10 mouse cellular contexts compared by ENCODE assay signal in genomic region chr7:87566476-87566875, GRCm38 (mm10). TPM values are rescaled to one million over a fixed set of nuclear protein-coding genes. Genes with fewer than 3 reads are reported as not detected.
DNase-seq lines count a peak whose midpoint lies in the region; ATAC-seq lines count a peak whose summit lies in the region.
"Had no signal": no experiment of that assay in that cellular context is flagged by ENCODE, and none has a peak within 500 bp of the region (broad histone marks: within the 10 kb centered on the region; RNA-seq: fewer than 3 reads in every experiment).

No protein-coding gene starts in this region.

- no peaks in the 10 kb centered on the region for H3K27me3 ChIP-seq in hindbrain, embryonic 14.5 days (ENCODE audit: control insufficient read depth, insufficient read depth, low read length)
- no peaks in the 10 kb centered on the region for H3K27me3 ChIP-seq in hindbrain, embryonic 16.5 days (replicated peaks; ENCODE audit: control insufficient read depth, insufficient read depth, low read length)
- H3K27me3 ChIP-seq in neural tube, embryonic 11.5 days (ENCODE audit: control insufficient read depth, insufficient read depth, low read length) = no peaks in the 10 kb centered on the region
- H3K27me3 ChIP-seq in neural tube, embryonic 15.5 days (replicated peaks) = no peaks in the 10 kb centered on the region
- no peaks in the 10 kb centered on the region for H3K27me3 ChIP-seq in splenic B cell, adult 2 months (ENCODE audit: control insufficient read depth, insufficient read depth, low read length, poor library complexity, severe bottlenecking)
- H3K27me3 ChIP-seq: limb, embryonic 13.5 days had no signal

- no peak overlapping the region for H3K27ac ChIP-seq in hindbrain, embryonic 14.5 days
- no peak overlapping the region for H3K27ac ChIP-seq in hindbrain, embryonic 16.5 days (ENCODE audit: low read depth, low read length)
- no peak overlapping the region for H3K27ac ChIP-seq in neural tube, embryonic 11.5 days (ENCODE audit: low read depth, low read length)
- H3K27ac ChIP-seq in neural tube, embryonic 15.5 days (replicated peaks) = no peak overlapping the region
- H3K27ac ChIP-seq: limb, embryonic 13.5 days had no signal

- H3K4me2 ChIP-seq in hindbrain, embryonic 14.5 days (replicated peaks) = no peak overlapping the region
- no peak overlapping the region for H3K4me2 ChIP-seq in hindbrain, embryonic 16.5 days (ENCODE audit: low read length)
- no peak overlapping the region for H3K4me2 ChIP-seq in neural tube, embryonic 11.5 days (ENCODE audit: low read depth)
- no peak overlapping the region for H3K4me2 ChIP-seq in neural tube, embryonic 15.5 days
- H3K4me2 ChIP-seq: limb, embryonic 13.5 days had no signal

- no peaks in the 10 kb centered on the region for H3K36me3 ChIP-seq in hindbrain, embryonic 14.5 days (replicated peaks; ENCODE audit: control insufficient read depth, insufficient read depth)
- H3K36me3 ChIP-seq in hindbrain, embryonic 16.5 days (ENCODE audit: control insufficient read depth, insufficient read depth, low read length) = no peaks in the 10 kb centered on the region
- no peaks in the 10 kb centered on the region for H3K36me3 ChIP-seq in neural tube, embryonic 11.5 days (ENCODE audit: control insufficient read depth, insufficient read depth, low read length)
- H3K36me3 ChIP-seq in neural tube, embryonic 15.5 days = no peaks in the 10 kb centered on the region
- no peaks in the 10 kb centered on the region for H3K36me3 ChIP-seq in splenic B cell, adult 2 months (ENCODE audit: control insufficient read depth, insufficient read depth, low read length, poor library complexity, severe bottlenecking)
- H3K36me3 ChIP-seq: limb, embryonic 13.5 days had no signal

- ATAC-seq in hindbrain, embryonic 14.5 days (ENCODE audit: low FRiP score) = no peak
- no peak for ATAC-seq in hindbrain, embryonic 16.5 days
- peak; percentile 56; the same call in 1 of the 2 replicates for ATAC-seq in neural tube, embryonic 11.5 days (ENCODE audit: insufficient read depth, low FRiP score, low TSS enrichment)
- ATAC-seq in neural tube, embryonic 15.5 days (ENCODE audit: low FRiP score) = no peak

- no peaks in the 10 kb centered on the region for H3K4me1 ChIP-seq in hindbrain, embryonic 14.5 days (replicated peaks; ENCODE audit: control insufficient read depth, insufficient read depth, low read length)
- H3K4me1 ChIP-seq in hindbrain, embryonic 16.5 days (ENCODE audit: control insufficient read depth, insufficient read depth, low read depth, low read length) = no peaks in the 10 kb centered on the region
- H3K4me1 ChIP-seq in neural tube, embryonic 11.5 days (ENCODE audit: control insufficient read depth, insufficient read depth, low read length) = no peaks in the 10 kb centered on the region
- no peaks in the 10 kb centered on the region for H3K4me1 ChIP-seq in neural tube, embryonic 15.5 days
- H3K4me1 ChIP-seq: limb, embryonic 13.5 days had no signal

- peak; percentile 49 for DNase-seq in hindbrain, embryonic 14.5 days (ENCODE audit: low spot score)
- no peak for DNase-seq in neural tube, embryonic 11.5 days (ENCODE audit: low spot score)
- DNase-seq in embryo, embryonic 11.5 days (ENCODE audit: low read depth, low spot score) = peak; percentile 14
- DNase-seq in splenic B cell, adult 2 months (ENCODE audit: low read depth, low spot score) = peak; percentile 0
- DNase-seq in ovary, adult 18-20 months (ENCODE audit: low spot score) = no peak
- no peak for DNase-seq in heart, postnatal 4 days

- H3K9me3 ChIP-seq in hindbrain, embryonic 14.5 days (ENCODE audit: control insufficient read depth, low read length) = no peaks in the 10 kb centered on the region
- H3K9me3 ChIP-seq in hindbrain, embryonic 16.5 days (ENCODE audit: control insufficient read depth, low read length) = no peaks in the 10 kb centered on the region
- no peaks in the 10 kb centered on the region for H3K9me3 ChIP-seq in neural tube, embryonic 11.5 days (ENCODE audit: control insufficient read depth, low read length)
- H3K9me3 ChIP-seq in neural tube, embryonic 15.5 days (replicated peaks) = no peaks in the 10 kb centered on the region
- H3K9me3 ChIP-seq: limb, embryonic 13.5 days had no signal

- no peak overlapping the region for H3K9ac ChIP-seq in hindbrain, embryonic 14.5 days
- H3K9ac ChIP-seq in hindbrain, embryonic 16.5 days (ENCODE audit: low read depth, low read length) = no peak overlapping the region
- no peak overlapping the region for H3K9ac ChIP-seq in neural tube, embryonic 11.5 days (ENCODE audit: low read length)
- no peak overlapping the region for H3K9ac ChIP-seq in neural tube, embryonic 15.5 days (replicated peaks)
- H3K9ac ChIP-seq: limb, embryonic 13.5 days had no signal

- H3K4me3 ChIP-seq in hindbrain, embryonic 14.5 days (replicated peaks; ENCODE audit: low read length) = no peak overlapping the region
- H3K4me3 ChIP-seq in hindbrain, embryonic 16.5 days (ENCODE audit: low read length) = no peak overlapping the region
- H3K4me3 ChIP-seq in neural tube, embryonic 11.5 days (ENCODE audit: low read depth, low read length) = no peak overlapping the region
- H3K4me3 ChIP-seq in neural tube, embryonic 15.5 days (replicated peaks) = no peak overlapping the region
- H3K4me3 ChIP-seq: limb, embryonic 13.5 days had no signal

RNA-seq across cellular contexts. Expression of gene Grm5, which starts 17.5 kb away (rescaled TPM):
- 67.7 and 68.0 TPM in 2 replicates for polyA plus RNA-seq in hindbrain, embryonic 14.5 days (2014; fragmentation: Nextera tagmentation; extraction: Ambion mirVana)
- 57.7 and 65.6 TPM in 2 replicates for polyA plus RNA-seq in hindbrain, embryonic 16.5 days (2015; fragmentation: Nextera tagmentation; extraction: Ambion mirVana)
- 0.54 and 0.64 TPM in 2 replicates for polyA plus RNA-seq in neural tube, embryonic 11.5 days (2014; fragmentation: Nextera tagmentation; extraction: Ambion mirVana)
- polyA plus RNA-seq in neural tube, embryonic 15.5 days (2015; fragmentation: Nextera tagmentation; extraction: Ambion mirVana) = 76.4 and 89.6 TPM in 2 replicates
- total RNA-seq in heart, postnatal 4 days (2021) = not detected
- polyA plus RNA-seq: heart, embryonic 16.5 days had no signal

Comparison
In these comparisons a context has a peak if more than half of its experiments do, and no peak if none do; other contexts are left out.
1. RNA of gene Grm5, which starts 17.5 kb away (polyA plus RNA-seq): 76.4 to 89.6 TPM in neural tube, embryonic 15.5 days, 67.7 to 68.0 TPM in hindbrain, embryonic 14.5 days and 57.7 to 65.6 TPM in hindbrain, embryonic 16.5 days; 0.54 to 0.64 TPM in neural tube, embryonic 11.5 days; every median in the first group is over 10 times any median in the second.
2. DNase-seq: peak in hindbrain, embryonic 14.5 days (single experiment), embryo, embryonic 11.5 days (single experiment) and splenic B cell, adult 2 months (single experiment); none in neural tube, embryonic 11.5 days (single experiment), ovary, adult 18-20 months (single experiment) and heart, postnatal 4 days (single experiment).